Mouse (Mus musculus): ENCODE results near the gene Mvb12a. TPM values are rescaled to one million over a fixed set of nuclear protein-coding genes. Genes with fewer than 3 reads are reported as not detected.

Gene Mvb12a
- polyA plus RNA-seq (2015; fragmentation: Nextera tagmentation; extraction: Ambion mirVana), result 133 and 143 TPM in 2 replicates

DNA sequence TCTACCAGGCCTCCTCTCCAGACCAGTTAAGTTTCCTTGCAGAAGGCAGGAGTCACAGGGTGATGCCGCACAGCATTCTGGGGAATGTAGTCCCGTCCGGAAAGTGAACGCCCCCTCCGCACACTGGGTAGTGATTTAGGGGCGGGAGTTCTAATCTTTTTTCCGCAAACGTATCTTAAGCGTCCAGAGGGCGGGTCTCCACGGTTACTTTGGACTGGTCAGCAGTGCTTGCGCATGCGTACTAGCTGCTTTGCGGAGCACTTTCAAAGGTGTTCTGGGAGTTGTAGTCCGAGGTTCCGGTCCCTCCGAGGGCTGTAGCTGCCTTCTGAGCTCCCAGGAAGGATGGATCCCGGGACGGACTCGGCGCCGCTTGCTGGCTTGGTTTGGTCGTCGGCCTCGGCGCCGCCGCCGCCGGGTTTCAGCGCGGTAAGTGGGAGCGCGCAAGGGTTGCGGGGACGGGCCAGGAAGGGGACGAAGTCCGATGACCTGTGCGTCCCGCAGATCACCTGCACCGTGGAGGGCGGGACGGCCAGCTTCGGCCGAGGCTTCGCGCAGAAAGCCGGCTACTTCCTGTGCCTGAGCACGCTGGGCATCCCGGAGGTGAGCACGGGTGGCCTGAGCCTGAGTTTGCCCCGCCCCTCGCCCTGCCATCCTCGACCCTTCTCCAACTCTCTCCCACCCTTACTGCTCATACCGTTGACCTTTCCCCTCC is at the start of gene Mvb12a:
TSS of gene Mvb12a (plus strand) at position 291 of the 712 bp plus-strand sequence.
- H3K36me3 ChIP-seq (ENCODE audit: control insufficient read depth, insufficient read depth), result peaks cover 24% of the 10 kb centered on the region; the same call in 1 of the 2 replicates
- H3K9ac ChIP-seq (ENCODE audit: low read depth, low read length), result peak within 1 kb of the TSS; percentile 60
- peak within 1 kb of the TSS; percentile 87 for H3K4me3 ChIP-seq (ENCODE audit: low read depth, low read length)
- WGBS, result under 1% methylated on average over 53 of the region's 55 CpGs
- peak within 1 kb of the TSS; percentile 88 for H3K27ac ChIP-seq (ENCODE audit: low read depth, low read length)
- H3K9me3 ChIP-seq (ENCODE audit: control insufficient read depth), result no peaks in the 10 kb centered on the region
- H3K4me1 ChIP-seq (replicated peaks; ENCODE audit: control insufficient read depth, insufficient read depth, low read length), result 0 out of 2 replicates have a peak, but pooled peaks cover 6% of the 10 kb centered on the region
- peak within 1 kb of the TSS; percentile 92 for H3K4me2 ChIP-seq (replicated peaks; ENCODE audit: low read depth)
- TF ChIP-seq CTCF (IDR thresholded peaks at IDR 0.05; ENCODE audit: low read depth), result 0 out of 2 replicates have a peak, but pooled peaks have one; percentile 1
- ATAC-seq, result peak; percentile 94
- no peaks in the 10 kb centered on the region for H3K27me3 ChIP-seq (replicated peaks; ENCODE audit: control insufficient read depth, insufficient read depth, low read length)

DNA sequence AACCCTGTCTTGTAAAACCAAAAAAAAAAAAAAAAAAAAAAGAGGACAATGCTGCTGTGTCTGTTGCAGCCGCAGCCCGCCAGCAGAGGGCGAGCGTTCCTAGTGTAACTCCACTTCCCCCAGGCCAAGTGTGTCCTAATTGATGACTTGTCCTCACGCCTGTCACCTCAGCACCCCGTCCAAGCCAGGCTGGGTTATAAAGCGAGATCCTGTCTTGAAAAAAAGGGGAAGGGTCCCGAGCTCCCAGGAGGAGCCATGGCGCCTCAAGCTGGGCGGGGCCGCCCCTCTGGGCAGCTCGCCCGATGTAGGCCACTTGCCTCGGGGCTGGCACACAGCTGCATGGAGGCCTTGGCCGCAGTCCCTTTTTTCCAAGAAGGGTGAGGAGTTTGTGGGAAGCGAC is 47.7 kb upstream of the Mvb12a start:
- 24% methylated on average over 16 of the region's 16 CpGs for WGBS
- no peak overlapping the region for H3K9ac ChIP-seq (ENCODE audit: low read depth, low read length)

DNA sequence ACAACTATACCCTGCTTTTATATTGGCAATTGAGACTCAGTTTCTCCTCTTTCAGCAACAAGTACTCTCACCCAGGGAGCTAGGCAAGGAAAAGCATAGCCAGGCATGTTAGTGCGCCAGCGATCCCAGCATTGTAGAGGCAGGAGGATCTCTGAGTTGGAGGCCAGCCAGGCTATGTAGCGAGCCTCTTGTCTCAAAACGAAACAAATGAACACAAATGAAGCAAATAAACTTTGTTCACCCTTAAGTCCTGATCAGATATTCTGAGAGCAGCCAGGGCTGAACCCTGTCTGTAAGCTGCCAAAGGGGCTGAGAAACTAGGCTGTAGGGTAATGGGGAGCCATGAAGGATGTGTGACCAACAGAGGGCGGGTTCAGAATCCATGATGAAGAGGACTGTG is 46.9 kb upstream of the Mvb12a start:
- no peak for ATAC-seq
- peaks cover 3% of the 10 kb centered on the region for H3K4me1 ChIP-seq (replicated peaks; ENCODE audit: control insufficient read depth, insufficient read depth, low read length)
- no peak overlapping the region for H3K4me3 ChIP-seq (ENCODE audit: low read depth, low read length)

More for the DNA sequence above, 47.7 kb upstream of the Mvb12a start:
- peak; percentile 28; the same call in 1 of the 2 replicates for ATAC-seq
- no peaks in the 10 kb centered on the region for H3K27me3 ChIP-seq (replicated peaks; ENCODE audit: control insufficient read depth, insufficient read depth, low read length)
- no peak overlapping the region for H3K4me3 ChIP-seq (ENCODE audit: low read depth, low read length)
- TF ChIP-seq CTCF (IDR thresholded peaks at IDR 0.05; ENCODE audit: low read depth), result peak; percentile 82
- peaks cover 27% of the 10 kb centered on the region; the same call in 1 of the 2 replicates for H3K36me3 ChIP-seq (ENCODE audit: control insufficient read depth, insufficient read depth)
- no peak overlapping the region for H3K27ac ChIP-seq (ENCODE audit: low read depth, low read length)
- no peaks in the 10 kb centered on the region for H3K9me3 ChIP-seq (ENCODE audit: control insufficient read depth)
- peaks cover 3% of the 10 kb centered on the region for H3K4me1 ChIP-seq (replicated peaks; ENCODE audit: control insufficient read depth, insufficient read depth, low read length)
- H3K4me2 ChIP-seq (replicated peaks; ENCODE audit: low read depth), result no peak overlapping the region

DNA sequence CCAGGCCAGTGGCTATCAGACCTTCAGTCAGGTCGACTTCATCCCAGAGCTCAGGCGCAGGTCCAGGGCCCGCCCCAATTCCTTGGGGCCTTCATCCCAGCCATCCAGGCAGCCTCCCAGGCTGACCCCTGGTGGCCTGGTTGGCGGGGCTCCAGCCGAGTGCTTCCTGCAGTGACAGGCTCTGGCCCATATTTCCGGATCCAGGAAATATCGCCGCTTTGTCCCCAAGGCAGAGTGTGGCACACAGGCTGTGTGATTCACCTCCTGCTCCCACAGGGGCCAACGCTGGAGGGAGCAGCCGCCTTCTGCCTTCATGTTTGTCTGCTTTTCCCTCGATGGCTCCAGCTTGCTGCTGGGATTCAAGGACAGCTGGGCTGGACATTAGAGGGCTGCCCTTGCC is 46.2 kb upstream of the Mvb12a start:
- Histone ChIP-seq H3K4me3 (ENCODE audit: low read depth, low read length) (no peak overlapping the region), H3K4me2 (replicated peaks; ENCODE audit: low read depth) (no peak overlapping the region), H3K4me1 (replicated peaks; ENCODE audit: control insufficient read depth, insufficient read depth, low read length) (peaks cover 3% of the 10 kb centered on the region), H3K27me3 (replicated peaks; ENCODE audit: control insufficient read depth, insufficient read depth, low read length) (no peaks in the 10 kb centered on the region), H3K9me3 (ENCODE audit: control insufficient read depth) (no peaks in the 10 kb centered on the region), H3K9ac (ENCODE audit: low read depth, low read length) (no peak overlapping the region), H3K36me3 (ENCODE audit: control insufficient read depth, insufficient read depth) (peaks cover 21% of the 10 kb centered on the region; the same call in 1 of the 2 replicates), H3K27ac (ENCODE audit: low read depth, low read length) (0 out of 2 replicates have a peak overlapping the region, but pooled peaks have one; percentile 7)
- ATAC-seq, result no peak
- WGBS, result 42% methylated on average over 11 of the region's 11 CpGs
- TF ChIP-seq CTCF (IDR thresholded peaks at IDR 0.05; ENCODE audit: low read depth), result peak; percentile 57

More for the DNA sequence above, 46.9 kb upstream of the Mvb12a start:
- peaks cover 27% of the 10 kb centered on the region; the same call in 1 of the 2 replicates for H3K36me3 ChIP-seq (ENCODE audit: control insufficient read depth, insufficient read depth)
- no peak overlapping the region for H3K4me2 ChIP-seq (replicated peaks; ENCODE audit: low read depth)
- no peaks in the 10 kb centered on the region for H3K9me3 ChIP-seq (ENCODE audit: control insufficient read depth)
- H3K27me3 ChIP-seq (replicated peaks; ENCODE audit: control insufficient read depth, insufficient read depth, low read length), result no peaks in the 10 kb centered on the region
- no peak overlapping the region for H3K9ac ChIP-seq (ENCODE audit: low read depth, low read length)
- peak overlapping the region; percentile 64 for H3K27ac ChIP-seq (ENCODE audit: low read depth, low read length)
- no peak for TF ChIP-seq CTCF (IDR thresholded peaks at IDR 0.05; ENCODE audit: low read depth)
- 70% methylated on average over 5 of the region's 5 CpGs for WGBS

DNA sequence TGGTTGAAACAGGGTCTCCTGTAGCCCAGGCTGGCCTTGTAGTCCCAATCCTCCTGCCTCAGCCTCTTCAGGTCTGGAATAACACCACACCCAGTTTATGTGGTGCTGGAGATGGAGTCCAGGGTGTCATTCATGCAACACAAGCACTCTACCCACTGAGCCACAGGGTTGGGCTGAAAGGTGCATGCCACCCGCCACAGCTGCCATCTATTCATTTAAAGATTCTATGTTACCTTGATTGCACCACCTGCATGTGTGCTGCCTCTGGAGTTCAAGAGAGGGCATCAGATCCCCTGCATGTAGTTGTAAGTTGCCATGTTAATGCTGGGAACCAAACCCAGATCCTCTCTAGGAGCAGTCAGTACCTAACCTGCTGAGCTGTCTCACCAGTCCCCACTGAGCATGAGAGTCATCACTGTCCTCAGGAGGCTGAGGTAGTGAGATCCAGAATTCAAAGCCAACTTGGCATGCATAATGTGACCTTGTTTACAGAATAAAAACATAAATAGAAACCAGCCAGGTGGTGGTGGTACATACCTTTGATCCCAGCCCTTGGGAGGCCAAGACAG is 45.6 kb upstream of the Mvb12a start:
- peaks cover 14% of the 10 kb centered on the region; the same call in 1 of the 2 replicates for H3K36me3 ChIP-seq (ENCODE audit: control insufficient read depth, insufficient read depth)
- ATAC-seq, result no peak
- no peak overlapping the region for H3K4me2 ChIP-seq (replicated peaks; ENCODE audit: low read depth)
- H3K9me3 ChIP-seq (ENCODE audit: control insufficient read depth), result no peaks in the 10 kb centered on the region
- H3K27me3 ChIP-seq (replicated peaks; ENCODE audit: control insufficient read depth, insufficient read depth, low read length), result no peaks in the 10 kb centered on the region
- 95% methylated on average over 1 of the region's 1 CpGs for WGBS
- H3K9ac ChIP-seq (ENCODE audit: low read depth, low read length), result no peak overlapping the region
- no peak overlapping the region for H3K4me3 ChIP-seq (ENCODE audit: low read depth, low read length)
- no peak for TF ChIP-seq CTCF (IDR thresholded peaks at IDR 0.05; ENCODE audit: low read depth)
- 0 out of 2 replicates have a peak overlapping the region, but pooled peaks have one; percentile 7 for H3K27ac ChIP-seq (ENCODE audit: low read depth, low read length)
- H3K4me1 ChIP-seq (replicated peaks; ENCODE audit: control insufficient read depth, insufficient read depth, low read length), result peaks cover 3% of the 10 kb centered on the region

DNA sequence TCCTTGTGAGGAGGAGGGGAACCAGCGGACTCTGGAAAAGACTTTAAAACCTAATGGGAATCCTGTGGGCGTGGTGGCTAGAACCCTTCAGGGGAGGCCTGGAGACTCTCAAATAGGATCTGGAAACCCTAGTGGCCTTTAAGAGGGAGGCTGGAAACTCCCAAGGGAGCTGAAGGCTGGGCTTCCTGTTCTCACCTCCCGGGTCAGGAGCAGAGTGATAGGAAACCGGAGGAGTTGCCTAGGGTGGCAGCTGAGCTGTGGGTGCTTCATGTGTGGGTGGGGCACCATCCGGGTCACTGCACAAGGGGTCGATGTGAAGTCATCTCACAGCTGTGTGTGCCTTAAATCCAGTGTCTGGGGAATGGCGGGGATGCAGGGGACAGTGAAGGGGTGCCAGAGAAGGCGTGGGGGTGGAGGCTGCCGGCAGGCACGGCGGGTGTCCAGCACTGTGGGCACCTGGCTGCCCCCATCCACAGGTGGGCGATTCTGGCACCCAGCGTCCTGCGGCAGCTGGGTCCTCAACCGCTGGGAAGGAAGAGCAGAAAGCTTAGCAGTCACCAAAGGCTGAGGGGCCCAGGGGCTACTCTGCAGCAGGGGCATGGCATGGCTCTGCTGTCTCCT is 44.7 kb upstream of the Mvb12a start:
- WGBS, result 32% methylated on average over 15 of the region's 15 CpGs
- no peak for ATAC-seq
- Histone ChIP-seq H3K4me1 (replicated peaks; ENCODE audit: control insufficient read depth, insufficient read depth, low read length) (peaks cover 3% of the 10 kb centered on the region), H3K4me2 (replicated peaks; ENCODE audit: low read depth) (no peak overlapping the region), H3K36me3 (ENCODE audit: control insufficient read depth, insufficient read depth) (peaks cover 8% of the 10 kb centered on the region; the same call in 1 of the 2 replicates), H3K27ac (ENCODE audit: low read depth, low read length) (peak overlapping the region; percentile 5; the same call in 1 of the 2 replicates), H3K9ac (ENCODE audit: low read depth, low read length) (no peak overlapping the region), H3K9me3 (ENCODE audit: control insufficient read depth) (no peaks in the 10 kb centered on the region), H3K4me3 (ENCODE audit: low read depth, low read length) (no peak overlapping the region), H3K27me3 (replicated peaks; ENCODE audit: control insufficient read depth, insufficient read depth, low read length) (no peaks in the 10 kb centered on the region)
- TF ChIP-seq CTCF (IDR thresholded peaks at IDR 0.05; ENCODE audit: low read depth), result no peak
